Mouse (Mus musculus): ENCODE data around the gene Gm10134. TPM values are rescaled to one million over a fixed set of nuclear protein-coding genes. Genes with fewer than 3 reads are reported as not detected.

The Gm10134 gene
- 1.8 and 2.4 TPM in 2 replicates for polyA plus RNA-seq (2015; fragmentation: Nextera tagmentation; extraction: Ambion mirVana)

GRCm38 (mm10) chr2:28505795-28506194 lies at the start of gene Gm10134:
Gm10134 (plus strand) TSS chr2:28506095.
- 80% methylated on average over 3 of the region's 3 CpGs for WGBS
- Histone ChIP-seq H3K9me3 (ENCODE audit: control insufficient read depth, low read length) (no peaks in the 10 kb centered on the region), H3K4me1 (replicated peaks; ENCODE audit: control insufficient read depth, insufficient read depth, low read length) (no peaks in the 10 kb centered on the region), H3K27me3 (replicated peaks; ENCODE audit: control insufficient read depth, insufficient read depth, low read length) (0 out of 2 replicates have a peak, but pooled peaks cover 2% of the 10 kb centered on the region), H3K9ac (replicated peaks; ENCODE audit: low read depth, low read length) (no peak within 1 kb of the TSS), H3K4me3 (replicated peaks; ENCODE audit: low read length) (no peak within 1 kb of the TSS), H3K27ac (ENCODE audit: low read length) (no peak within 1 kb of the TSS), H3K36me3 (ENCODE audit: control insufficient read depth, insufficient read depth) (no peaks in the 10 kb centered on the region), H3K4me2 (ENCODE audit: low read length) (no peak within 1 kb of the TSS)
- ATAC-seq = no peak

GRCm38 (mm10) chr2:28456616-28457015 lies 49.3 kb upstream of the Gm10134 start:
- Histone ChIP-seq H3K36me3 (ENCODE audit: control insufficient read depth, insufficient read depth) (0 out of 2 replicates have a peak, but pooled peaks cover under 1% of the 10 kb centered on the region), H3K4me2 (ENCODE audit: low read length) (no peak overlapping the region), H3K27ac (ENCODE audit: low read length) (no peak overlapping the region), H3K9ac (replicated peaks; ENCODE audit: low read depth, low read length) (no peak overlapping the region), H3K9me3 (ENCODE audit: control insufficient read depth, low read length) (no peaks in the 10 kb centered on the region), H3K27me3 (replicated peaks; ENCODE audit: control insufficient read depth, insufficient read depth, low read length) (no peaks in the 10 kb centered on the region), H3K4me1 (replicated peaks; ENCODE audit: control insufficient read depth, insufficient read depth, low read length) (no peaks in the 10 kb centered on the region), H3K4me3 (replicated peaks; ENCODE audit: low read length) (no peak overlapping the region)
- WGBS = 57% methylated on average over 1 of the region's 1 CpGs
- ATAC-seq = no peak

GRCm38 (mm10) chr2:28463919-28464318 lies 42.0 kb upstream of the Gm10134 start:
- H3K27me3 ChIP-seq (replicated peaks; ENCODE audit: control insufficient read depth, insufficient read depth, low read length) = no peaks in the 10 kb centered on the region
- H3K9ac ChIP-seq (replicated peaks; ENCODE audit: low read depth, low read length) = no peak overlapping the region
- WGBS = 51% methylated on average over 3 of the region's 3 CpGs

GRCm38 (mm10) chr2:28464919-28465318 lies 41.0 kb upstream of the Gm10134 start:
- no peak for ATAC-seq
- Histone ChIP-seq H3K9me3 (ENCODE audit: control insufficient read depth, low read length) (no peaks in the 10 kb centered on the region), H3K27me3 (replicated peaks; ENCODE audit: control insufficient read depth, insufficient read depth, low read length) (no peaks in the 10 kb centered on the region), H3K4me1 (replicated peaks; ENCODE audit: control insufficient read depth, insufficient read depth, low read length) (peaks cover 17% of the 10 kb centered on the region), H3K9ac (replicated peaks; ENCODE audit: low read depth, low read length) (no peak overlapping the region), H3K4me2 (ENCODE audit: low read length) (no peak overlapping the region), H3K4me3 (replicated peaks; ENCODE audit: low read length) (no peak overlapping the region), H3K27ac (ENCODE audit: low read length) (no peak overlapping the region), H3K36me3 (ENCODE audit: control insufficient read depth, insufficient read depth) (peaks cover 6% of the 10 kb centered on the region)
- WGBS = 80% methylated on average over 9 of the region's 9 CpGs

More at GRCm38 (mm10) chr2:28463919-28464318, 42.0 kb upstream of the Gm10134 start:
- Histone ChIP-seq H3K4me3 (replicated peaks; ENCODE audit: low read length) (no peak overlapping the region), H3K9me3 (ENCODE audit: control insufficient read depth, low read length) (no peaks in the 10 kb centered on the region), H3K27ac (ENCODE audit: low read length) (no peak overlapping the region), H3K4me1 (replicated peaks; ENCODE audit: control insufficient read depth, insufficient read depth, low read length) (peaks cover 16% of the 10 kb centered on the region), H3K4me2 (ENCODE audit: low read length) (no peak overlapping the region), H3K36me3 (ENCODE audit: control insufficient read depth, insufficient read depth) (no peaks in the 10 kb centered on the region)
- ATAC-seq = no peak

GRCm38 (mm10) chr2:28465836-28466518 lies 39.9 kb upstream of the Gm10134 start, which contains the start of gene 1700007K13Rik:
1700007K13Rik (minus strand) TSS chr2:28466332.
- H3K9ac ChIP-seq (replicated peaks; ENCODE audit: low read depth, low read length) = no peak within 1 kb of the TSS; the same call in 1 of the 2 replicates
- peak within 1 kb of the TSS; percentile 23 for H3K4me3 ChIP-seq (replicated peaks; ENCODE audit: low read length)
- peak; percentile 51; the same call in 1 of the 2 replicates for ATAC-seq
- peaks cover 17% of the 10 kb centered on the region for H3K4me1 ChIP-seq (replicated peaks; ENCODE audit: control insufficient read depth, insufficient read depth, low read length)
- 6% methylated on average over 25 of the region's 25 CpGs for WGBS
- H3K27ac ChIP-seq (ENCODE audit: low read length) = no peak within 1 kb of the TSS
- no peaks in the 10 kb centered on the region for H3K9me3 ChIP-seq (ENCODE audit: control insufficient read depth, low read length)
- peak within 1 kb of the TSS; percentile 49 for H3K4me2 ChIP-seq (ENCODE audit: low read length)
- H3K27me3 ChIP-seq (replicated peaks; ENCODE audit: control insufficient read depth, insufficient read depth, low read length) = no peaks in the 10 kb centered on the region
- peaks cover 15% of the 10 kb centered on the region for H3K36me3 ChIP-seq (ENCODE audit: control insufficient read depth, insufficient read depth)

- no peaks in the 10 kb centered on the region for H3K27me3 ChIP-seq (replicated peaks; ENCODE audit: control insufficient read depth, insufficient read depth, low read length)
- H3K27ac ChIP-seq (ENCODE audit: low read length) = peak within 1 kb of the TSS; percentile 11; the same call in 1 of the 2 replicates
- H3K9ac ChIP-seq (replicated peaks; ENCODE audit: low read depth, low read length) = peak within 1 kb of the TSS; percentile 95
- peaks cover 23% of the 10 kb centered on the region for H3K36me3 ChIP-seq (ENCODE audit: control insufficient read depth, insufficient read depth)
- peak within 1 kb of the TSS; percentile 83 for H3K4me3 ChIP-seq (replicated peaks; ENCODE audit: low read length)
- ATAC-seq = peak; percentile 96
- peak within 1 kb of the TSS; percentile 54 for H3K4me2 ChIP-seq (ENCODE audit: low read length)
- H3K4me1 ChIP-seq (replicated peaks; ENCODE audit: control insufficient read depth, insufficient read depth, low read length) = peaks cover 17% of the 10 kb centered on the region
- WGBS = under 1% methylated on average over 52 of the region's 52 CpGs
- peaks cover 1% of the 10 kb centered on the region for H3K9me3 ChIP-seq (ENCODE audit: control insufficient read depth, low read length)
These were observed 37.9 kb upstream of the Gm10134 start, which contains the start of gene Mrps2 for GRCm38 (mm10) chr2:28467860-28468485. Mrps2 (plus strand) TSS chr2:28468066.

GRCm38 (mm10) chr2:28468486-28469225 lies 37.2 kb upstream of the Gm10134 start:
- peak overlapping the region; percentile 83 for H3K4me3 ChIP-seq (replicated peaks; ENCODE audit: low read length)
- no peak for ATAC-seq
- peaks cover 26% of the 10 kb centered on the region for H3K36me3 ChIP-seq (ENCODE audit: control insufficient read depth, insufficient read depth)
- peaks cover 4% of the 10 kb centered on the region for H3K9me3 ChIP-seq (ENCODE audit: control insufficient read depth, low read length)
- no peaks in the 10 kb centered on the region for H3K27me3 ChIP-seq (replicated peaks; ENCODE audit: control insufficient read depth, insufficient read depth, low read length)
- peak overlapping the region; percentile 95 for H3K9ac ChIP-seq (replicated peaks; ENCODE audit: low read depth, low read length)
- no peak overlapping the region for H3K27ac ChIP-seq (ENCODE audit: low read length)
- peak overlapping the region; percentile 54 for H3K4me2 ChIP-seq (ENCODE audit: low read length)
- 53% methylated on average over 18 of the region's 18 CpGs for WGBS
- H3K4me1 ChIP-seq (replicated peaks; ENCODE audit: control insufficient read depth, insufficient read depth, low read length) = peaks cover 17% of the 10 kb centered on the region

- no peak overlapping the region for H3K4me3 ChIP-seq (replicated peaks; ENCODE audit: low read length)
- WGBS = 98% methylated on average over 14 of the region's 14 CpGs
- no peak for ATAC-seq
These were observed 36.4 kb upstream of the Gm10134 start for GRCm38 (mm10) chr2:28469461-28469860.

GRCm38 (mm10) chr2:28470591-28470990 lies 35.3 kb upstream of the Gm10134 start:
- H3K4me2 ChIP-seq (ENCODE audit: low read length) = no peak overlapping the region
- peaks cover 26% of the 10 kb centered on the region for H3K36me3 ChIP-seq (ENCODE audit: control insufficient read depth, insufficient read depth)
- H3K9me3 ChIP-seq (ENCODE audit: control insufficient read depth, low read length) = peaks cover 4% of the 10 kb centered on the region
- no peak overlapping the region for H3K27ac ChIP-seq (ENCODE audit: low read length)
- H3K4me1 ChIP-seq (replicated peaks; ENCODE audit: control insufficient read depth, insufficient read depth, low read length) = peaks cover 17% of the 10 kb centered on the region
- no peaks in the 10 kb centered on the region for H3K27me3 ChIP-seq (replicated peaks; ENCODE audit: control insufficient read depth, insufficient read depth, low read length)
- H3K9ac ChIP-seq (replicated peaks; ENCODE audit: low read depth, low read length) = no peak overlapping the region
- ATAC-seq = no peak
- H3K4me3 ChIP-seq (replicated peaks; ENCODE audit: low read length) = no peak overlapping the region
- WGBS = 94% methylated on average over 2 of the region's 2 CpGs

More at GRCm38 (mm10) chr2:28469461-28469860, 36.4 kb upstream of the Gm10134 start:
- H3K9me3 ChIP-seq (ENCODE audit: control insufficient read depth, low read length) = peaks cover 4% of the 10 kb centered on the region
- H3K27me3 ChIP-seq (replicated peaks; ENCODE audit: control insufficient read depth, insufficient read depth, low read length) = no peaks in the 10 kb centered on the region
- H3K9ac ChIP-seq (replicated peaks; ENCODE audit: low read depth, low read length) = no peak overlapping the region
- no peak overlapping the region for H3K27ac ChIP-seq (ENCODE audit: low read length)
- peaks cover 26% of the 10 kb centered on the region for H3K36me3 ChIP-seq (ENCODE audit: control insufficient read depth, insufficient read depth)
- H3K4me2 ChIP-seq (ENCODE audit: low read length) = no peak overlapping the region
- peaks cover 17% of the 10 kb centered on the region for H3K4me1 ChIP-seq (replicated peaks; ENCODE audit: control insufficient read depth, insufficient read depth, low read length)
